Mouse (Mus musculus) midbrain, embryonic 12.5 days (tissue): ENCODE data around the gene Plekha6. TPM values are rescaled to one million over a fixed set of nuclear protein-coding genes. Genes with fewer than 3 reads are reported as not detected.
A peak's percentile ranks its signal among the peaks of the same experiment; 100 is the strongest.

Experiments used
- ATAC-seq: fragments of 200-750 bp; cut with Nextera tagmentation; 2 replicates; pipeline ENCODE4 v1.8.0; 2017; ENCODE audit warnings: low read depth, moderate TSS enrichment, moderate library complexity; ENCODE audit not compliant: low FRiP score
- H3K27ac ChIP-seq: fragments of 300-500 bp; sonication (generic); replicated peaks from 2 replicates; pipeline ENCODE4 v1.5.1; 2016; ENCODE audit warnings: mild to moderate bottlenecking
- H3K27me3 ChIP-seq: fragments of 300-500 bp; sonication (generic); 2 replicates; pipeline ENCODE4 v1.6.1; 2016; ENCODE audit warnings: mild to moderate bottlenecking
- H3K36me3 ChIP-seq: fragments of 300-500 bp; sonication (generic); 2 replicates; pipeline ENCODE4 v1.6.1; 2016
- H3K4me1 ChIP-seq: fragments of 300-500 bp; sonication (generic); 2 replicates; pipeline ENCODE4 v1.6.1; 2016
- H3K4me2 ChIP-seq: fragments of 300-500 bp; sonication (generic); replicated peaks from 2 replicates; pipeline ENCODE4 v1.6.1; 2016; ENCODE audit warnings: mild to moderate bottlenecking, moderate library complexity
- H3K4me3 ChIP-seq: fragments of 300-500 bp; sonication (generic); 2 replicates; pipeline ENCODE4 v1.5.1; 2016; ENCODE audit warnings: mild to moderate bottlenecking
- H3K9ac ChIP-seq: fragments of 300-500 bp; sonication (generic); replicated peaks from 2 replicates; pipeline ENCODE4 v1.6.1; 2016; ENCODE audit warnings: mild to moderate bottlenecking, moderate library complexity
- H3K9me3 ChIP-seq: fragments of 300-500 bp; sonication (generic); 2 replicates; pipeline ENCODE4 v1.6.1; 2016; ENCODE audit warnings: mild to moderate bottlenecking
- WGBS: fragments of 180-500 bp; shearing (Covaris S2); methylation state at CpG from one replicate; pipeline ENCODE4 v1.1.7; 2016; 5-methylcytosine and 5-hydroxymethylcytosine counted together
- polyA plus RNA-seq: library from polyadenylated mRNA; unstranded; fragments of >200 nt; fragmentation: Nextera tagmentation; extraction: Ambion mirVana; gene quantifications from 2 replicates; pipeline ENCODE4 v1.2.1, GENCODE M21; 2016

Gene Plekha6
- polyA plus RNA-seq, 1 experiment from 2014 or later, result 27.7 TPM

DNA sequence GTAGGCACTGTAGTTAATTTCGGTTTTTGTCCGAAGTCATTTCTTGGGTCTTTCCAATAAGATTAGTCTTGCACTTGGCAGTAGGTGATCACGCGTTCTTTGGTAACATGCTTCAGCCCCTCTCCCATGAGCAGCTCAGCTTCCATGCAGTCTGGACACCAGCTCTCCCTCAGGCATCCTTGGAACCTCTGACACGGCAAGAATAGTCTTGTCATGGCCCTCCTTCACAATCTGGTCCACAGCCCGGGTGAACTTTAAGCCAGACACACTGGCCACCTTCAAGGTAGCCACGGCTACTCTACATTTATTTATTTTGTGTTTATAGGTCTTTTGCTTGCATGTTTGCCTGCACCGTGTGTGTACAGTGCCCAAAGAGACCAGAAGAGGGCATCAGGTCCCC lies 15.9 kb upstream of the Plekha6 start:
- Histone ChIP-seq H3K9ac (no peak overlapping the region), H3K36me3 (no peaks in the 10 kb centered on the region), H3K9me3 (peaks cover 10% of the 10 kb centered on the region; the same call in 1 of the 2 replicates), H3K4me3 (no peak overlapping the region), H3K27ac (no peak overlapping the region), H3K27me3 (no peaks in the 10 kb centered on the region), H3K4me2 (no peak overlapping the region), H3K4me1 (no peaks in the 10 kb centered on the region)
- ATAC-seq, result no peak
- 96% methylated on average over 8 of the region's 8 CpGs for WGBS

DNA sequence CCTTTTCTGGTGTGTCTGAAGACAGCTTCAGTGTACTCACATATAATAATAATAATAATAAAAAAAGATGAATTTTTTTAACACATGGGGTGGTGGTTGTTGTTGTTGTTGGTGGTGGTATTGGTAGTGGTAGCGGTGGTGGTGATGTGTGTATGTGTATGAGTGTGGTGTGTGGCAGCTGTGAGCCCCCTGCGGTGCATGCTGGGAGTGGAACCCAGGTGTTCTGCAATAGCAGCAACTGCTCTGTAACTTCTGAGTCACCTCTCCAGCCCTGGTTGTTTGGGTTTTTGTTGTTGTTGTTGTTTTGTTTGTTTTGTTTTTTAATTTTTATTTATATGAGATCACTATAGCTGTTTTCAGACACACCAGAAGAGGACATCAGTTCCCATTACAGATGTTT lies 13.5 kb upstream of the Plekha6 start:
- no peaks in the 10 kb centered on the region for H3K4me1 ChIP-seq
- WGBS, result 84% methylated on average over 2 of the region's 2 CpGs
- H3K27me3 ChIP-seq, result no peaks in the 10 kb centered on the region
- H3K4me3 ChIP-seq, result no peak overlapping the region
- no peak overlapping the region for H3K27ac ChIP-seq
- no peak overlapping the region for H3K4me2 ChIP-seq
- H3K9ac ChIP-seq, result no peak overlapping the region
- no peaks in the 10 kb centered on the region for H3K36me3 ChIP-seq
- peaks cover 10% of the 10 kb centered on the region; the same call in 1 of the 2 replicates for H3K9me3 ChIP-seq
- ATAC-seq, result no peak

DNA sequence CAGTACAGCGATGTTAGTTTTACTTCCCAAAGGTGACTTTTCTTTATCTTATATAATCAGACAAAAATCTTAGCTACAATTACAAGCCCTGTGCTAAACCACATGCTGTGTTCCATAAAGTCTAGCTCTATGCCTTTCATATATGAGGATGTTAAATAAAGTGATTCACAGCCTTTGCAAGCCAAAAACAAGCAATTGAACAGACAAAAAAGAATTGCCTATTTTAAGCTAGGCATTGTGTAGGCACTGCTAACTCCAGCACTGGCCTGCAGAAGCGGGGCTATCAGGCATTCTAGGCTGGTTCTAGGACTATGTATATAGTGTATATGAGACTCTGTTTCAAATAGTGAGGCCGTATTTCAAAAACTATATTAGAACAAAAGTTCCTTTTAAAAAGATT lies 11.8 kb upstream of the Plekha6 start:
- no peak overlapping the region for H3K4me2 ChIP-seq
- 91% methylated on average over 3 of the region's 3 CpGs for WGBS
- no peak overlapping the region for H3K4me3 ChIP-seq
- H3K9me3 ChIP-seq, result peaks cover 10% of the 10 kb centered on the region; the same call in 1 of the 2 replicates
- no peaks in the 10 kb centered on the region for H3K4me1 ChIP-seq
- H3K27me3 ChIP-seq, result no peaks in the 10 kb centered on the region; the same call in 1 of the 2 replicates
- H3K9ac ChIP-seq, result no peak overlapping the region
- no peak overlapping the region for H3K27ac ChIP-seq
- no peaks in the 10 kb centered on the region for H3K36me3 ChIP-seq
- ATAC-seq, result no peak

DNA sequence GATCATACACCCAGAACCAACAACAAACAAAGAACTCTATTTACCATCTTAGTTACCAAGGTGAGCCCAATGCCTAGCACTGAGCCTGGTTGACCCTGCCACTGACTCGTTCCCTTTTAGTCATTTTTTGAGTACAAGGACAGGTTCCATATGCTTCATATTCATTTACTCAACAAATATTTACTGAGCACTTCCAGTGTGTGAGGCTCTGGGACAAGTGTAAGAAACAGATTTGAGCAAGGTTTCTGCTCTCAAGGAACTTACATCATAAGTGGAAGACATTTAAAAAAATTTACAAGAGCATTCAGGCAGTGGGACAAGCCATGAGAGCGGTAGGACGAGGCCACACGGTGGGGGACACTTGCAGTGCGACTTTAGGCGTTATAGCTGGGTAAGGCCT lies 8.7 kb upstream of the Plekha6 start:
- Histone ChIP-seq H3K36me3 (no peaks in the 10 kb centered on the region), H3K4me1 (no peaks in the 10 kb centered on the region; the same call in 1 of the 2 replicates), H3K9me3 (no peaks in the 10 kb centered on the region), H3K4me3 (no peak overlapping the region), H3K27ac (no peak overlapping the region), H3K4me2 (no peak overlapping the region), H3K9ac (no peak overlapping the region), H3K27me3 (peaks cover 4% of the 10 kb centered on the region; the same call in 1 of the 2 replicates)
- ATAC-seq, result no peak
- 87% methylated on average over 6 of the region's 6 CpGs for WGBS

DNA sequence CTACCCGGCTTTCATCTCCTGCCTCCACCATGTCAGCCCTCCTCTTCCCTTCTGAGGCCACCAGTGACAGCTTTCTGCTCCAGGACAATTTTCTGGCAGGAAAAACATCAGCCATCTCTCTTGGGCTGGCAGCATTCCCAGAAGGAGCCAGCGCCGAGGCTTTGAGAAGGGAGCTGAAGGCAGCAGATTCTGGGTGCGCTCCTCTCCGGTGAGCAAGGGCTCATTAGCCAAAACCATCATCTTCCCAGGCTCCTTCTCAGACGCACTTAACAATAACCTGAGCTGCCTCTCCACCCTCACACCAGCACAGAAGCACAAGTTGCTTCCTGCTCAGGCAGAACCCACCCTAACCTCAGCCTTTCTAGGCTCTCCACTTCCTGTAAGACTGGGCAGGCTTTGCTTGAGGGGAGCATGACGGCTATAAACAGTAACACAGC lies 4.9 kb upstream of the Plekha6 start:
- peaks cover 38% of the 10 kb centered on the region for H3K27me3 ChIP-seq
- no peaks in the 10 kb centered on the region for H3K36me3 ChIP-seq
- H3K4me3 ChIP-seq, result no peak overlapping the region
- H3K4me2 ChIP-seq, result no peak overlapping the region
- H3K4me1 ChIP-seq, result peaks cover 9% of the 10 kb centered on the region
- ATAC-seq, result no peak
- WGBS, result 75% methylated on average over 7 of the region's 7 CpGs
- no peak overlapping the region for H3K9ac ChIP-seq
- no peak overlapping the region for H3K27ac ChIP-seq
- H3K9me3 ChIP-seq, result no peaks in the 10 kb centered on the region

DNA sequence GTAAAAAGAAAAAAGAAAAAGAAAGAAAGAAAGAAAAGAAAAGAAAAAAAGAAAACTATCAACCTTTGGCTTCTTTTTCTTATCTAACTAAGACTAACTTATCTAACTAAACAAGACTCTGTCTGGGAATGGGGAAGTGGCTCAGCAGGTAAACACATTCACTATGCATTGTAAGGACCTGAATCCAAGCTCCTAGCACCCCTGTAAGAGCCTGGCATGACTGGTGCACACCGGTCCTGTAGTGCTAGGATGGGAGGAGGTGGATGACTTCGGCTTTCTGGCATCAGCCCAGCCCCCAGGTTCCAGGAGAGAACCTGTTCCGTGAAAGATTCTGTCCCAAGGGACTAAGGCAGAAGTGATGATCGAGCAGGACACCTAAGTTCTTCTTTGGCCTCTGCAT lies 2.5 kb upstream of the Plekha6 start:
- WGBS, result 62% methylated on average over 4 of the region's 4 CpGs
- Histone ChIP-seq H3K4me3 (no peak overlapping the region), H3K4me1 (peaks cover 19% of the 10 kb centered on the region), H3K27me3 (peaks cover 55% of the 10 kb centered on the region), H3K36me3 (no peaks in the 10 kb centered on the region), H3K4me2 (no peak overlapping the region), H3K9me3 (no peaks in the 10 kb centered on the region), H3K27ac (no peak overlapping the region), H3K9ac (no peak overlapping the region)
- no peak for ATAC-seq

DNA sequence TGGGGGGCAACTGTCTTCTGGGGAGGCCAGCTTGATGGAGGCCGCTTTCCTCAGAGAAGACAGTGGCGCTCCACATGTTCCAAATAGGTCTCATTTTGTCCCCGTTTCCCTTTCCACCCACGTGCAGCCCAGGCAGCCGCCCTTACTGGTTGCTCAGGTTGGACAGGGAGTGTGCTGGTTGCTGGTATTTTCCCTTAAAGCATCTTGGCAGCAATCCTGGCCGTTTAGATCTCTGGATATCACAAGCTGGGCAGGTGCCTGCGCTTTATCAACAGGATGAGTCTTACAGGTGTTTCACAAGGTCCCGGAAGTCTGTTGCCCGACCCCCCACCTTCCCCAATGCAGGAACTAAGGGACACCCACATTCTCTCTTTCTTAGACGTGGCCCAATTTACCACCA lies 2.0 kb upstream of the Plekha6 start:
- ATAC-seq, result no peak
- Histone ChIP-seq H3K4me2 (no peak overlapping the region), H3K9me3 (no peaks in the 10 kb centered on the region), H3K36me3 (no peaks in the 10 kb centered on the region), H3K27ac (no peak overlapping the region), H3K9ac (no peak overlapping the region), H3K4me3 (no peak overlapping the region), H3K27me3 (peaks cover 59% of the 10 kb centered on the region), H3K4me1 (peaks cover 19% of the 10 kb centered on the region)
- WGBS, result 74% methylated on average over 10 of the region's 10 CpGs

DNA sequence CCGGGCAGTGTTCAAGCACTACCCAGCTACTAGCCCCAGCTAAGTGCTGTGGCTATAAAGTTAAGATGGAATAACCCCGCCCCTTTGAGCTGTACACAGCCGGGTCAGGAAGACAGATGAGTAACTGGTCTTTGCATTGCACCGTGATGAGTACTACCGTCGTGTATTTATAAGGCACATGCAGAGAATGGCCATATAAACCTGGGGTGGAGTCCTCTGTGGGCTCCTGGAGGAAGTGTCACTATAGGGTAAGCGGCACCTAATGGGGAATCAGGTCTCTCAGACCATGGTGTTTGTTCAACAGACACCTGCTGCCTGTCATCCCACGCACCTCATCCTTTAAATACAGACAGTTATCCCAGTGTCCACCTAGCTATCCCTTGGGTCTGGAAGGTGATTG lies 1.0 kb upstream of the Plekha6 start:
- Histone ChIP-seq H3K4me2 (0 out of 2 replicates have a peak overlapping the region, but pooled peaks have one; percentile 97), H3K4me3 (no peak overlapping the region)
- 55% methylated on average over 8 of the region's 8 CpGs for WGBS

DNA sequence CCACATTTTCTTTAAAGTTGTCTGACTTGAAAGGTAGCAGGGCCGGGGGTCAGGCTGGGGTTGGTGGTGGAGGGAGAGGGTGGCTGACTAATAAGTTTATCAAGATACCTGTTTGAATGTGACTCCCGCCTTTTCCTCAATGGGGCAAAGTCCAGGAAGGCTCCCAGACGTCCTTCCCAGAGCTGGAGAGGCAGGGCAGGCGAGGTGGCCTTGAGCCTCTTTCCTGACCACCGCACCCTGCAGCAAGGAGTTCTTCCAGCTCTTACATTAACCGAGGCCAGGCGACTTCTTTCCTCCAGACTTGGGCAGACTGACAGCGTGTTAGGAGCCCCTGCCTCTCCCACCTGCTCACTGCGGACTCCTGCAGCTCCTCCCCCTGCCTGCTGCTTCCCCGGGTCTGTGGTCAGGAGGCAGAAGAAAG lies 591 bp downstream of the Plekha6 start:
- H3K4me2 ChIP-seq, result peak overlapping the region; percentile 97
- H3K4me3 ChIP-seq, result peak overlapping the region; percentile 60
- H3K36me3 ChIP-seq, result no peaks in the 10 kb centered on the region
- H3K9ac ChIP-seq, result peak overlapping the region; percentile 64
- peaks cover 72% of the 10 kb centered on the region for H3K27me3 ChIP-seq
- H3K27ac ChIP-seq, result no peak overlapping the region
- ATAC-seq, result no peak; the same call in 1 of the 2 replicates
- H3K4me1 ChIP-seq, result peaks cover 28% of the 10 kb centered on the region
- 3% methylated on average over 10 of the region's 10 CpGs for WGBS
- no peaks in the 10 kb centered on the region for H3K9me3 ChIP-seq

More for the DNA sequence above, 1.0 kb upstream of the Plekha6 start:
- no peak overlapping the region for H3K27ac ChIP-seq
- H3K36me3 ChIP-seq, result no peaks in the 10 kb centered on the region
- peaks cover 20% of the 10 kb centered on the region for H3K4me1 ChIP-seq
- H3K9me3 ChIP-seq, result no peaks in the 10 kb centered on the region
- H3K9ac ChIP-seq, result no peak overlapping the region
- H3K27me3 ChIP-seq, result peaks cover 69% of the 10 kb centered on the region
- ATAC-seq, result no peak

DNA sequence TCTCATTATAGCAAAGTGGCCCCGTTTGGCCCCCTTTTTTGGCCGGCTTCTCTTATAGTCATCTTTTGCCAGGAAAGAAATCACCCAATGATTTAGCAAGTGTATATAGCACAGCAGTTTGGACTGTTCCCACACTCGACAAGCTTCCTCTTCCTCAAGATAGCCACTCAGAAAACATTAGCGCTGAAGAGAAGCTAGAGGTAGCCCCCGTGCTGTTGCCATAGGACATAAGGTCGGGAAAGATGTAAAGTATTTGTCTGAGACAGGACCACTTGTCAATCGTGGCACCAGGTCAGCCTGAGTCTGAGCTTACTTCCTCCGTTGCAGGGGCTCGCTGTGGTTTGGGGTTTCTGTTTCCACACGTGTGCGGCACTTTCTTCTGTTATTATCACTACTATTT lies 1.1 kb downstream of the Plekha6 start:
- Histone ChIP-seq H3K9me3 (no peaks in the 10 kb centered on the region), H3K4me2 (peak overlapping the region; percentile 97), H3K9ac (no peak overlapping the region; the same call in 1 of the 2 replicates), H3K4me1 (peaks cover 28% of the 10 kb centered on the region), H3K36me3 (no peaks in the 10 kb centered on the region), H3K27ac (no peak overlapping the region), H3K4me3 (0 out of 2 replicates have a peak overlapping the region, but pooled peaks have one; percentile 60), H3K27me3 (peaks cover 70% of the 10 kb centered on the region)
- ATAC-seq, result no peak
- 38% methylated on average over 11 of the region's 11 CpGs for WGBS

DNA sequence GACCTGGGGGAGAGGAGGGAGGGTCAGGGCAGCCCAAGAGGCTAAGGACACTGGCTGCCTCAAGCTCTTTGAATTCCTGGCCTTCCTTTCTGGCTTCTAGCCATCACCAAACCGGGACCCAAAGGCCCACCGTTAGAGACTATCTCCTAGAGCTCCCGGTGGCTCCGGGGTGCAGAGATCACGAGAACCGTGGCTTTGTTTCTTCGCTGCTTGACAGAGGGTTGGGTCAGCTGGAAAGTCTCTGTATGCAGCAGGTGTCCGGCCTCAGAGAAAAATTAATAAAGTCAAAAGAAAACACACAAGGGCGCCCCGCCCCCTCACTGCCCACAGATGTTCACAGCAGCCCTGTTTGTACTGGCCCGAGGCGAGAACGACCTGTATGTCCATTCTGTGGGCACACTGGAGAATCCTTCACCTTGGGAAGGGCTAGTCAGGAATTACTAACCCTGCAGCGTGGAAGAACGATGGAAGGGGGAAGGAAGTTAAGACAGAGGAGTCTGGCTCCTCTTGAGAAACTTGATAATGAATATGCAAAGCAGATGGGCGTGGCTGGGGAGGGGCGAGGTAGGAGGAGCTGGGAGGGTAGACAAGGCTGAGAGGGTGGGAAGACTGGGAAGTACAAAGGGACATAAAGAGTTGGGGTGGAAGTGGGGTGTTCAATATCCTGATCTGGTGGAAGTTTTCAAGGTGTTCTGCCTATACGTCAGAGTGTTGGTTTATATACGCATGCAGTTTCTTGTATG lies 4.5 kb downstream of the Plekha6 start:
- no peak overlapping the region for H3K27ac ChIP-seq
- peaks cover 45% of the 10 kb centered on the region for H3K27me3 ChIP-seq
- H3K9ac ChIP-seq, result no peak overlapping the region
- no peak for ATAC-seq
- no peaks in the 10 kb centered on the region for H3K36me3 ChIP-seq
- peak overlapping the region; percentile 4; the same call in 1 of the 2 replicates for H3K4me2 ChIP-seq
- no peaks in the 10 kb centered on the region for H3K9me3 ChIP-seq
- H3K4me3 ChIP-seq, result no peak overlapping the region
- WGBS, result 51% methylated on average over 19 of the region's 19 CpGs
- peaks cover 26% of the 10 kb centered on the region for H3K4me1 ChIP-seq

DNA sequence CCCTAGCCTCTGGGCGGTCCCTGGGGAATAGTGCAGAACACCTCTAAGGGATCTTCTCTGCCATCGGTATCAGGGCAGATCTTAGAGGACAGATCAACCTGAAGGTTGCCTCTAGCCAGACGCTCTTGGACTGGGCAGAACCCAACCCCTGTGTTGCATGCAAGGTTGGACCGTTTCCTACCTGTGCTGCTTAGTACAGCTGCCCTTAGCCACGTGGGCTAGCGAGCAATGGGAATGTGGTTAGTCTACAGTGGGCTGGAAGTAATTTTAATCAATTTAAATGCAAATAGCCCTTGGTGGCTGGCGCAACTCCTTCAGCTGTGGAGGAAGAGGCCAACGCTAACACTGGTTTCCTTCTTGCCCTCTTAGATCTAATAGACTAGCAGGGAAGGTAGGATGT lies 6.2 kb downstream of the Plekha6 start:
- Histone ChIP-seq H3K9me3 (no peaks in the 10 kb centered on the region), H3K27ac (no peak overlapping the region), H3K4me1 (peaks cover 10% of the 10 kb centered on the region; the same call in 1 of the 2 replicates), H3K9ac (no peak overlapping the region), H3K27me3 (peaks cover 28% of the 10 kb centered on the region), H3K4me3 (no peak overlapping the region), H3K4me2 (no peak overlapping the region), H3K36me3 (no peaks in the 10 kb centered on the region)
- no peak for ATAC-seq
- WGBS, result 73% methylated on average over 8 of the region's 8 CpGs
